Mouse (Mus musculus): Measurements from ENCODE around the gene Phactr1. TPM values are rescaled to one million over a fixed set of nuclear protein-coding genes. Genes with fewer than 3 reads are reported as not detected.

Gene Phactr1
- total RNA-seq, 2 experiments from 2014 or later = 453 to 512 TPM

DNA sequence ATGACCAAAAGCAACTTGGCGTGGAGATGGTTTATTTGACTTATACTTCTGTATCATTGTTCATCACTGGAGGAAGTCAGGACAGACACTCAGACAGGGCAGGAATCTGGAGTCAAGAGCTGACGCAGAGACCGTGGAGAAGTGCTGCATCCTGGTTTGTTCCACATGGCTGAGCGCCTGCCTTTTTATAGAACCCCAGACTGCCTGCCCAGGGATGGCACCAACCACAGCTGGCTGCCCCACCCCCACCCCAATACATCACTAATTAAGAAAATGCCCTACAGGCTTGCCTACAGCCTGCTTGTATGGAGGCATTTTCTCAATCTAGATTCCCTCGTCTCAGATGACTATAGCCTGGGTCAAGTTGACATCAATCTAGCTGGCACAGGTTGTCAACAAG is 338.4 kb downstream of the Phactr1 start:
- TF ChIP-seq CTCF (IDR thresholded peaks at IDR 0.05) = no peak

DNA sequence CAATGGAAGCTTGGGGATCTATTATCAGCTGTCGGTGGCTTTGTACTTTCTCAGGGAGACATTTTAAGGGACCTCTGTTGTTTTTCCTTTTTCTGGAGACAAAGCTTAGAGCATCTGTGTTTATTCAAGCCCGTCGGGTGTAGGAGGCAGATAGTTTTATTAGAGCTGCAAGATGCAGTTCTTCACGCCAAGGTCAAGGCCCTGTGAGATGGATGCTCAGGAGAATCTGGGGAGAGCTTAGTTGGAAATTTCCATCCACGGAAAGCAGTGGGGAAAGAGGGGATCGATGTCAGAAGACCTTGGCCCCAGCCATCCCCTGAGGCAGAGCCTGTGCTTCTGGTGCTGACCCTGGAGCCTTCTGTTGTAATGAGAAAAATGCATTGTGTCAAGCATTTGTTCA is 340.6 kb downstream of the Phactr1 start:
- intact Hi-C loops (cut with DNase I) = no loop called here
- TF ChIP-seq CTCF (IDR thresholded peaks at IDR 0.05) = no peak
- Histone ChIP-seq H3K4me3 (no peak overlapping the region), H3K27ac (no peak overlapping the region)
- no peak for DNase-seq (ENCODE audit: extremely low spot score in 1 of 2, low spot score in 2 of 2)

More for the DNA sequence above, 338.4 kb downstream of the Phactr1 start:
- Histone ChIP-seq H3K27ac (no peak overlapping the region), H3K4me3 (no peak overlapping the region)
- intact Hi-C loops (cut with DNase I) = no loop called here
- DNase-seq (ENCODE audit: extremely low spot score in 1 of 2, low spot score in 2 of 2) = no peak

DNA sequence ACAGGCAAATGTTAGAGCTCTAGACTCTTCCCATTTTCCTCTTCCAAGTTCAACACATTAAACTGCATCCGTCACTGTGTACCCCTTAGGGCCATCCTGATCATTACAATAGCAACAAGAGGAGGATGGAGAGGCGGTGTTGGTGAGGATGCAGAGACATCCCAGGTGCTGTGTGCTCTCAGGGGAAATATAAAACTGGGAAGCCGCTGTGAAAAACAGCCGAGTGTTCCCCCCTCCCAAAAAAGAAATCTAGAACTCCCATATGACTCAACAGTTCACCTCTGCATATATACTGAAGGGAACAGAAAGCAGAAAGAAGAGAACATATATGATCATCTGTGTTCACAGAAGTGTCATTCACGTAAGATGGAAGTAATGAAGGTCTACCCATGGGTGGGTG is 342.6 kb downstream of the Phactr1 start:
- DNase-seq (ENCODE audit: extremely low spot score in 1 of 2, low spot score in 2 of 2) = no peak
- Histone ChIP-seq H3K4me3 (no peak overlapping the region), H3K27ac (no peak overlapping the region)
- intact Hi-C loops (cut with DNase I) = no loop called here
- TF ChIP-seq CTCF (IDR thresholded peaks at IDR 0.05) = no peak

DNA sequence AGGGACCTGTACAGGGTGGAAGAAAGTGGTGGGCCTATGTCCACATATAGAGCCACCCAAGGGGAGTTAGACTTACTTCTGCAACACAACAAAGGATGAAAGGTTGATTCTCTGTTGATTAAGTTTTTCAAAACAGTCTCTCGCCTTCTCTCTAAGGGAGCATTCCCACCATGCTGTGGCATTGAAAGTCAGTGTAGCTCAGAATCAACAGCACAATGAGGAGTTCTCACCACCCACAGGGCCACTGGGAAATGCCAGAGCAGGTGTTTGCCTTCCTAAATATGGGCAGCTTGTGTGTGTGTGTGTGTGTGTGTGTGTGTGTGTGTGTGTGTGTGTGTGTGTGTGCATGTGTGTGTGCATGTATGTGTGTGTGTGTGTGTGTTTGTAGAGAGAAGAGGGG is 347.1 kb downstream of the Phactr1 start:
- Histone ChIP-seq H3K27ac (no peak overlapping the region), H3K4me3 (no peak overlapping the region)
- intact Hi-C loops (cut with DNase I) = no loop called here
- DNase-seq (ENCODE audit: extremely low spot score in 1 of 2, low spot score in 2 of 2) = no peak
- no peak for TF ChIP-seq CTCF (IDR thresholded peaks at IDR 0.05)

DNA sequence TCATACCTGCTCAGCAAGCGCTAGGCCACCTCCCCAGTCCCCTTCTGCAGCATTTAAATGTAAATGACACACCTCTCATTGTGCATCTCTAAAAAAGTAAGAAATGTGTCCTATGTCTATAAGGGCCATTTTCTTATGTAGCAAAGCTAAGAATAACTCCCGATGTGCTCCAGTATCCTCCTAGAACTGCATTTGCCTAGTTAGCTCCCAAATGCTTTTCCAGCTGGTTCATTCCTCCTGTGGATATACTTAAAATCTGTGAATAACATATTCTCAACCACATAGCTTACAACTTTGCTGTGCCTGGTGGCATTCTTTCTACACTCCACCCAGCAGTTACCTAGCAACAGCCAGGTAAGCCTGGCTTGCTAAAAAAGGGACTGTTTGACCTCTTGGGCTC is 349.8 kb downstream of the Phactr1 start:
- Histone ChIP-seq H3K27ac (peak overlapping the region; percentile 15; the same call in 1 of the 2 replicates), H3K4me3 (no peak overlapping the region)
- TF ChIP-seq CTCF (IDR thresholded peaks at IDR 0.05) = no peak
- intact Hi-C loops (cut with DNase I) = no loop called here
- no peak for DNase-seq (ENCODE audit: extremely low spot score in 1 of 2, low spot score in 2 of 2)

DNA sequence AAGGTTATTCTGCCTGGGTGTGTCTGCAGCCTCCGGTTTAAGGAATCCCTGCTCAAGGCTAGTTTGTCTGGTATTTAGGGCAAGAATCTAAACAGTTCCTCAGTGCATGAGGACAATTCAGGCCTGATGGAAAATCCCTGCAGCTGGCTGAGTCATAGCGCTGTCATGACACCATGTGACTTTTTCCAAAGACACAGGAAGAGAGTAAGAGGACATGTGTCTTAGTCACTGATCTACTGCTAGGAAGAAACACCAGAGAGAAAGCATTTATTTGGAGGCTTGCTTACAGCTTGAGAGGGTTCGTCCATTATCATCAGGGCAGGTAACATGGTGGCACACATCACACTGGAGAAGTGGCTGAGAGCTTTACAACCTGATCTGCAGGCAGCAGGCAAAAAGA is 352.0 kb downstream of the Phactr1 start:
- Histone ChIP-seq H3K27ac (no peak overlapping the region), H3K4me3 (no peak overlapping the region)
- intact Hi-C loops (cut with DNase I) = no loop called here
- TF ChIP-seq CTCF (IDR thresholded peaks at IDR 0.05) = no peak
- DNase-seq (ENCODE audit: extremely low spot score in 1 of 2, low spot score in 2 of 2) = no peak

DNA sequence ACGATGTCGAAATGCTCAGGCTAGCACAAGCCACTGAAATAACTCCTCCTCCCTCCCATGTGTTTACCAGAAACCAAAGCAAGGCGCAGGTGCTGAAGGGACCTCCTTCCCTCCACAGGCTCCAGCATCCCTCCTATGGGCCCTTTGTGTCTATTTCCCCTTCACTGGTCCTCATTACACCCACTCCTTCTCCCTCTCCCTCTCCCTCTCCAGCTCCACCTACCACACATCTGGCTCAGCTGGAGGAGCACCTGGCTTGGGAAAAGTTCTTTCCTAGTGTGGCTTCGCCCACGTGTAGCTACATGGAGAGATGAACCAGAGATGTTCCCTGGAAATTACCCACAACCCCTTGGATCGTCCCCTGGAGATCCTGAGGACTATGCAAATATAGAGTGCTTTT is 356.1 kb downstream of the Phactr1 start:
- TF ChIP-seq CTCF (IDR thresholded peaks at IDR 0.05) = no peak
- intact Hi-C loops (cut with DNase I) = no loop called here
- no peak for DNase-seq (ENCODE audit: extremely low spot score in 1 of 2, low spot score in 2 of 2)
- Histone ChIP-seq H3K27ac (no peak overlapping the region; the same call in 1 of the 2 replicates), H3K4me3 (no peak overlapping the region)

DNA sequence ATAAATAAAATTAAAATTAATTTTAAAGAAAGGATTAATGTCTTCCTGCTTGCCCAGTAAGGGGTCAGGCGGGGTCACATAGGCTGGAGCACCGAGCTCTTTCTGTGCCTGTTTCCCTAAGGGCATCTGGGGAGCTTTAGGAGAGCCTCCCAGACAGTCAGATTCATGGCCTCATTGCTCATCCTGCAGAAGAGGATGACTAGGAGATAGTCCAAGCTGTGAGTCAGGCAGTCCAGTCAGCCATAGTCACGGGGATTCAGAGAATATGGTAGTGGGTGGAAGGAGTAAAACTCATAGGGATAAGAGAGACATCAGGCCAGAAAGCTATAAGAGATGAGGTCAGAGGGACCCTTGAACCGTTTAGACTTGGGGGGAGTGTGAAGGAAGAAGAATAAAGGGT is 362.3 kb downstream of the Phactr1 start:
- DNase-seq (ENCODE audit: extremely low spot score in 1 of 2, low spot score in 2 of 2) = no peak
- TF ChIP-seq CTCF (IDR thresholded peaks at IDR 0.05) = no peak
- Histone ChIP-seq H3K27ac (peak overlapping the region; percentile 36; the same call in 1 of the 2 replicates), H3K4me3 (no peak overlapping the region)
- intact Hi-C loops (cut with DNase I) = no loop called here

DNA sequence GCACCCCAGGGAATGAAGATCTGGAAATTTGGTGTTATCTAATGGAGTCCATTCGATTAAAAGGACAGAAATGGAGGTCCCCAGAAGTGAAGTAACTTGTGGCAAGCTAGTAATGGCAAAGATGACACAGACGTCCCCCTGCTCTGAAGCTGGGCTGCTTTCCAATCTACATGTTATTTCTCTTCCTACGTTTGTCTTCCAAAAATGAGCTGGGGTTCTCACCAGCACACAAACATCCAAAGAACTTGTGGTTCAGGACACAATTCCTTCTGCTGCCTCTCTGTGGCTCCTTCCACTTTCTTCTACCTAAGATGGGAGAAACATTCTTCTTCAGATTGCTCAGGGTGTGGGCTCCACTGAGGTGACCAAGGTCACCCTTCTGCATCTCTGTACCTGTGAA is 368.1 kb downstream of the Phactr1 start:
- H3K4me3 ChIP-seq = no peak overlapping the region
- TF ChIP-seq CTCF (IDR thresholded peaks at IDR 0.05) = no peak
- DNase-seq (ENCODE audit: extremely low spot score in 1 of 2, low spot score in 2 of 2) = no peak
- intact Hi-C loops (cut with DNase I) = no loop called here
- H3K27ac ChIP-seq = no peak overlapping the region

DNA sequence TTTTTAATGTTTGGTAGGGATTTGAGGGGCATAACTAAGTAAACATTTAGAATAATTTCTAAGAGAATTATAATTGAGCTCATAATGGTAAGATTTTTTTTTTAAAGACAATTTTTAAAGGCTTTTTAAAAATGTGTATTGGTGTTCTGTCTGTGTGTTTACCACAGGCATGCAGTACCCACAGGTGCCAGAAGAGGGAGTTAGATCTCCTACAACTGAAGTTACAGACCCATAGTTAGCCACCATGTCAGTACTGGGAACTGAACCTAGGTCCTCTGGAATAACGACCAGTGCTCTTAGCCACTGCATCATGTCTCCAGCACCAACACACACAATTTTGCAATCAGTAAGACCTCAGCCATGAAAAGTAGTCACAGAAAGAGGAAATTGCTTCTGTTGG is 372.8 kb downstream of the Phactr1 start:
- intact Hi-C loops (cut with DNase I) = no loop called here
- Histone ChIP-seq H3K4me3 (no peak overlapping the region), H3K27ac (no peak overlapping the region)
- TF ChIP-seq CTCF (IDR thresholded peaks at IDR 0.05) = peak; percentile 50
- no peak for DNase-seq (ENCODE audit: extremely low spot score in 1 of 2, low spot score in 2 of 2)

DNA sequence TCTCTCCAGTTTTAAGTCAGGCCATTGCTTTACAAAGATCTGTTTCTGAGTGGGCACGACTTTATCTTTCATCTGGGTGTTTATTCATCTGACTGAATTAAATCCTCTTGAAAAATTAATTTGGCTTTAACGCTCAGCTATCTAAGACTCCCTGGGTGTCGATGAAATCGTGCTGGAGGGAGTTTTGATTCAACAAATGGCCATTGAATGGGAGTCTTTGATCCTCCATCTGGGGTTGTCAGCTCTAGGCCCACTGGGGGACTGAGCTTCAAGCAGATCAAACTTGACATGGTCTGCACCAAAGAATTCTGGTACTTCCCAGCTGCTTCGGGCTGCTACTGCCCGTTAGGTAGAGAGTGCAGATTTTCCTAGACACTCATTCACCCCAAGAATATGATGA is 374.7 kb downstream of the Phactr1 start:
- no peak overlapping the region for H3K27ac ChIP-seq
- no peak overlapping the region for H3K4me3 ChIP-seq
- no peak for TF ChIP-seq CTCF (IDR thresholded peaks at IDR 0.05)
- DNase-seq (ENCODE audit: extremely low spot score in 1 of 2, low spot score in 2 of 2) = no peak
- intact Hi-C loops (cut with DNase I) = no loop called here

DNA sequence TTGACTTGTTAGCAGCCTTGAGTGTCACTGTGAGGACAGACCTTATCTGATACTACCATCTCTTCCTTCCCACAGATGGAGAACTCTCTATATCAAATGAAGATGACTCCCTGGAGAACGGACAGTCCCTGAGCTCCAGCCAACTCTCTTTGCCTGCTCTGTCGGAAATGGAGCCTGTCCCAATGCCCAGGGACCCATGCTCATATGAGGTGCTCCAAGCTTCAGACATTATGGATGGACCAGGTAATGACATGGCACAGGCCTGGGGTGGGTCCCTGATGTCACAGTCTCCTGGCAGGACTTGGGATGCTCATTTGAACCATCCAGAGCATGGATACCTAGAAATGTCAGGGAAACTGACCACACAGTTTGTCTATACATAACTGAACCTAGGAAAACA is 376.7 kb downstream of the Phactr1 start:
- no peak for DNase-seq (ENCODE audit: extremely low spot score in 1 of 2, low spot score in 2 of 2)

DNA sequence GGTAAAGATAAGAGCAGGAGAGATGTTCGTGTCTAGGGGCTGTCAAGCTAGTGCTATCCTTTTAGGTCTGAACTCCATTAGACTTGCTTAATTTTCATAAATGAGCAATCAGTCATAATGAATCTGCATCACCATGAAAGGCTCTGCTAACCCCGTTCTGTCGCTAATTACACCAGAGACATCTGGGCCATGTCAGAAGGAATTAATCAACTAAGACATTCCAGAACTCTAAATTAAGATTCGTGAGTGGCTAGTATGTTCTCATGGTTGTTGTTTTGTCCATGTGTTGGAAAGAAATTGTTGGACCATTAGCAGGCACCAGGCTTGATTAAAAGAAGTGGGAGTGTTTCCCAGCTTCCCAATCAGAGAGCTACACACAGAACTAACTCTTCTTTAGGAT is 382.9 kb downstream of the Phactr1 start:
- intact Hi-C loops (cut with DNase I) = no loop called here
- TF ChIP-seq CTCF (IDR thresholded peaks at IDR 0.05) = no peak
- Histone ChIP-seq H3K4me3 (no peak overlapping the region), H3K27ac (no peak overlapping the region)
- DNase-seq (ENCODE audit: extremely low spot score in 1 of 2, low spot score in 2 of 2) = no peak

More for the DNA sequence above, 376.7 kb downstream of the Phactr1 start:
- H3K27ac ChIP-seq = no peak overlapping the region
- no peak overlapping the region for H3K4me3 ChIP-seq
- TF ChIP-seq CTCF (IDR thresholded peaks at IDR 0.05) = no peak
- intact Hi-C loops (cut with DNase I) = no loop called here
